Mouse (Mus musculus) olfactory bulb, adult 2 months (tissue): ENCODE results near the gene Dnajb6.

Experiments
- CTCF ChIP-seq: fragments of 200-500 bp; IDR thresholded peaks from 2 replicates; pipeline ENCODE4 v1.5.1; 2012; ENCODE audit warnings: low read depth, mild to moderate bottlenecking, low read length, moderate library complexity; ENCODE audit not compliant: insufficient read depth
- POLR2A ChIP-seq: fragments of 200-500 bp; IDR thresholded peaks from 2 replicates; pipeline ENCODE4 v1.6.1; 2012; ENCODE audit warnings: mild to moderate bottlenecking, low read depth, low read length, moderate library complexity; ENCODE audit not compliant: insufficient read depth

- TF ChIP-seq POLR2A (no peak), CTCF (no peak)
Observed at GRCm38 (mm10) chr5:29808940-29809339, 73.5 kb downstream of the Dnajb6 start.
